Mouse (Mus musculus): ENCODE data around the gene Spg20.

DNA sequence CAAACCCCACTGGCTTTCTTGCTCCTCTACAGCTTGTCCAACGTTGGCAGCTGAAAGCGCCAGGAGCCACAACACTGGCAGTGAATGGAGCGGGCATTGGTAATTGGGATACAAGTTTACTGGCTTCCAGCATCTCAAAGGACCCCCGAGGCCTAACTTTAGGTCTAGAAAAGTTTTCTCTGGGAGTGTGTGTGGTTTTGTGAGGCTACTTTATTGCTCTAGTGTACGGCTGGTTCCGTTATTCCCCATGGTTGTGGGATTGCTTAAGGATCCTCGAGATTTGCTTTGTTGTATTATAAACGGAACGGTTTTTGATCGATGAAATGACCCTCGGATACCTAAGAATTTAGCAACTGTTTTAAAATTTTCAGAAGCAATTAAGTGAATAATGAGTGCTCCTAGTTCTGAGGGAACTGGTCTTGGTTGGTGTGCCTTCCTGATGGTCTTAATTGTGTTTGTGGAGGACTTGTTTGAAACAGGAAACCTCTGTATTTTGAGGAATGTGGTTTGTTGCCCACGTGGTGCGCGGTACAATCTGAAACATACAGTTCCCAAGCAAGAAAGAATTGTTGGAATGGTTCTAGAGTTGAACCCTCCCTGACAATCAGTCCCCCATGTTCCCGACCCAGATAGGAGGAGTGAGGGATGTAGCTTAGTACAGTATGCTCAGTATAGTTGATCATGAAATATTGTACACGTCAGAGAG is 955 bp downstream of the Spg20 start:
- no peak for TF ChIP-seq GATA1 (IDR thresholded peaks at IDR 0.05; ENCODE audit: low read length)
- TF ChIP-seq TAL1 (IDR thresholded peaks at IDR 0.05; ENCODE audit: low read length) = no peak

All from erythroblast, embryonic 14.5 days (primary cell).